Mouse (Mus musculus) lung, adult 2 months (tissue): ENCODE measurements around the gene Opcml.

Source experiments
- CTCF ChIP-seq: fragments of 200-500 bp; IDR thresholded peaks from 2 replicates; pipeline ENCODE4 v1.5.1; 2011; ENCODE audit warnings: mild to moderate bottlenecking, low read length, control low read depth; ENCODE audit not compliant: insufficient read depth
- POLR2A ChIP-seq: fragments of 200-500 bp; IDR thresholded peaks from 2 replicates; pipeline ENCODE4 v1.6.1; 2011; ENCODE audit warnings: low read depth, mild to moderate bottlenecking, control low read depth, low read length, borderline replicate concordance; ENCODE audit errors: extremely low read depth

DNA sequence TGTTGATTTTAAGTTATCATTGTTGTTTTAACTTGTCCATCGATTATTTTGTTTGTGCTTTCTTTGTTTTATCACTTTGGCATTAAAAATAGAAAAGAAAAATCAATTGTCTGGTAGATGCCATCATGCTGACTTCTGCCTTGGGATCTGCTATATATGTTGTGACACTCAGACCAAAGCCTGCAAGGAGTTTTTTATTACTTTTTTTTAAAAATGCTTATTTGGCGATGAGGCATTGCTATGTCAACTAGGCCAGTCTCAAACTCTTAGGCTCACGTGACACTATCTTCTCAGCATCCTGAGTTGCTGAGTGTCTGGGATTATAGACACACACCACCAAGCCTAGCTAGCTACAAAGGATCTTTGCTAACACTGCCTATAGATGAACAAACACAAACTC lies 605.1 kb downstream of the Opcml start:
- TF ChIP-seq POLR2A (no peak), CTCF (no peak)
